Mouse (Mus musculus): ENCODE measurements around the gene A830031A19Rik. TPM values are rescaled to one million over a fixed set of nuclear protein-coding genes. Genes with fewer than 3 reads are reported as not detected.

The A830031A19Rik gene
- polyA plus RNA-seq, 1 experiment: not detected

GRCm38 (mm10) chr11:24095656-24096353 is 21.0 kb upstream of the A830031A19Rik start:
- no peak for DNase-seq (ENCODE audit: low read depth)

DNA sequence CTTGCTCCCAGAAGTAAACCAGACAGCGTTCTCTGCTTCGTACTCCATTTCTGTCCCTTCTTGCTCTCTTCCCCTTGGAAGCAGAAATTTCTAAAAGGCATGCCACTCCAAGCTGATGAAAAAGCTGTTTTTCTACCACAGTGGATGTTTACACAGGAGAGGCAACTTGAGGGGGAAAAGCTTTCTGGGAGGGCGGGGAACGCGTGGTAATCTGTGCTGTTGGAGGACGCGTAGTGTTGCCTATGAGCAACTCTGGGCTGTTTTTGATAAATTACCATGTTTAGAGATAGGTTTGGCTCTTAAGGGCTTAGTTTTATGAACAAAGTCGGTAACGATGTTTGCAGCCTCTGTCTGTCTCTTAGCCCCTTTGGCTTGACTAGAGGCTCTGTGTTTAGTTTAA is 20.4 kb upstream of the A830031A19Rik start:
- DNase-seq (ENCODE audit: low read depth): no peak

DNA sequence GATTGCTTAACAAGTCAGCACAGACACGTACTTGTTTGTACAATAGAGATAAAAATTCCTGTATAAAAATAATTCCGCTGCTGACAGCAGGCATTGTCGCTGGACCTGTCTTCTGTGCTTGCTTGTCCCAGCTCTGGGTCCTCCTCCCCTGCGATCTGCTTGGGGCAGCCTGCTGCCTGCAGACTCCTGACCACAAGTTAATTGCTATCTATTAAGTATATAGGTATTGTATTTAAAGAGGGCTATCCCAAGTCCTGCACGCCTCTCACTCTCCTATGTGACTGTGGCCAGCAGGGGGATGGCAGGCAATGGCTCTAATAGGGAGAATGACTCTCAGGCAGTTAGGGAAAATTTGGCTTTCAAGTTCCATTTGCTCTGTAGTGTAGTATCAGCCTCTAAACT is 19.2 kb upstream of the A830031A19Rik start:
- DNase-seq (ENCODE audit: low read depth): no peak

- no peak for DNase-seq (ENCODE audit: low read depth)
These were observed 17.8 kb upstream of the A830031A19Rik start for GRCm38 (mm10) chr11:24092618-24093017.

DNA sequence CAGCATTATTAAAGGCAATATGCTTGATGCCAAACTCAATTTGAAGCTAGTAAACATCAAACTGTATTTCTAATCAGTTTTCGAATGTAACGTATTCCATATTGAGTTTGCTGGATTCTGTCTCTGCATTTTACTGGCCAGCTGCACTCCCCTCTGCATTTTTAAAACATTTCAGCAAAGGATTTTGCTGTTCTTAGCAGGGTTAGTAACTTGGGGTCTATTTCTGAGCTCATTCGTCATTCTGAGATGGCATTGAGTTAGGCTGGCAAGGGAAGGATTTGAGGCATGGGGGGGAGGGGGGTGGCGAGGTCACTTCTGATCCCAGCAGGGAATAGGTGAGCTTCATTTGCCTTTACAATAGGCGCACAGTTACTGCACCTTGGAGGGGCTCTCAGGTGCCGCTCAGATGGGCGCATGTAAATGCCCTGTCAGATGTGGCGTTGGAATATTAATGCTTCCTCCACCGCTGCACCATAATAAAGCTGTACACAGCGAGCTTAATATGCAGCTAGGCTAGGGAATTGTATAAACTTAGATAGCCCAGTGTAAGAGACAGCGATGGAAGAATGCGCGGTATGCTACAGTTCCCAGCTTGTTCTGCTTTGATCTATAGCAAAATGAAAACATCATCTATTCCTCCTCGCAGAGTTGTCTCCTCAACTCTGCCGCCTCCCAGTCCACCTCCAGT is 16.7 kb upstream of the A830031A19Rik start:
- DNase-seq (ENCODE audit: low read depth): no peak

DNA sequence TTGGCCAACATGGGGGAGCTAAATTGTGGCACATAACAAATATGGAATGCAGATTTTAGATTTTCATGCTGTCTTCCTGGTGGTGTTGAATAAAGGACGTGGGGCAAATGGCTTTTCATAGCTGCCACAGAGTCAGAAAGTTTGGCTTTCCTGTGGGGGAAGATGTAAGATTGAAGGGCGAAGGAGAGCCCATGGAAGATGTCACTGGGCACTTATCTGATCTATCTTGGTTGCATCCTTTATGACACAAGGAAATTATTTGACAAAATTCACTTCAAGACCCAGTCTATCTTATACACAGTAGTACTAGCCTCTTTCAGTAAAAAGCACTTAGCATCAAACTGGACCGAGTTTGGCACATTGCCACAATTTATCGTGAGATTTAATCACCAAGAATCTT is 15.6 kb upstream of the A830031A19Rik start:
- DNase-seq (ENCODE audit: low read depth): no peak

DNA sequence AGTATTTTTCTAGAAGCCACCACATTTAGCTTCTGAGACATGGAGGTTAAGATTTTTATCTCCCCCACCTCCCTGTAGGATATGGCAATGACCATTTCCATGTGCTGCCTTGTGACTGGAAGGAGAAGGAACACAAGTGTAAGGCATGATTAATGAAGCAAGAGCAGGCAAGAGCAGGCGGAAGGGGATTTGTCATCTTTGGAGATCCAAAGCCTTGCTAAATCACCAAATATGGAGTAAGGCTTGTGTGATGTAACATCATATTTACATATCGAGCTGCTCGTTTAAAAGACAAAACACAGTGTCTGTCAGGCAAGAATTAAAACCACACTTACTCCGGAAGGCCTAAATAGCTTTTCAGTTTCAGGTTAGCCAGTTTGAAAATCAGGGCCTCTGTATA is 12.2 kb upstream of the A830031A19Rik start:
- DNase-seq (ENCODE audit: low read depth): no peak

DNA sequence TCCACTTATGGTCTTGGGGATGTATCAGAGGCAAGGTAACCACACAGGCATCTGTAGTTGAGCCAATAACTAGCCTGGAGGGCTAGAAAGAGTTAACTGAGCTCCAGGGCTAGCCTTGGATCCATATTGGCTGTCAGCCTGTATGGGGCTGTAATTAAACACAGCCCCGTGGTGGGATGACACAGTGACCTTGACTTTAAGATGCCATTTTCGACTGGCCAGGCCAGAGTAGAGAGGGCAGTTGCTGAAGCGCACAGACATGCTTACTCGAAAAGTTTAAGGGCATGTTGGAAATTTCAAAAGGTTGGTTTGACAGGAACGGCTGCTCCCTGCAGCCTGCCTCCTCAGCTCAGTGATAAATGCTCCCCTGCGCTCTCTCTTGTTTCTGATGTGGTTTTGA is 11.1 kb upstream of the A830031A19Rik start:
- DNase-seq (ENCODE audit: low read depth): no peak

DNA sequence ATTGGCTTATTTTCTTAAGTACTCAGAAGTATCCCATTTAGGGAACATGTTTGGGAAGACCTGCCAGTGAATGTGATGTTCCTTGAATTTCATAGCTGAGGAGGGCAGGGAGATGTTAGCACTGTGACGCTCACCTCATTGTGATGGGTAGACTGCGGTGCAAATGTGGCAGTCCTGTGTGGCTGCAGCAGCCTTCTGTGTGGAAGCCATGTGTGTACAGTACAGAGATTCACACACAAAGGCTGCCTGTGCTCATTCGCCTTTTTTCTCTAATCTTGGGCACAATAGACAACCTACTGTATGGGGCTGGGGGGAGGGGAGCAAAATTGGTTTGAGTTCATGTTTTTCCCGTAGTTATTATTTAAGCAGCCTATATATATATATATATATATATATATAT is 9.7 kb upstream of the A830031A19Rik start:
- DNase-seq (ENCODE audit: low read depth): no peak

- no peak for DNase-seq (ENCODE audit: low read depth)
These were observed 9.2 kb upstream of the A830031A19Rik start for GRCm38 (mm10) chr11:24084077-24084476.

GRCm38 (mm10) chr11:24083423-24083822 is 8.6 kb upstream of the A830031A19Rik start:
- DNase-seq (ENCODE audit: low read depth): no peak

DNA sequence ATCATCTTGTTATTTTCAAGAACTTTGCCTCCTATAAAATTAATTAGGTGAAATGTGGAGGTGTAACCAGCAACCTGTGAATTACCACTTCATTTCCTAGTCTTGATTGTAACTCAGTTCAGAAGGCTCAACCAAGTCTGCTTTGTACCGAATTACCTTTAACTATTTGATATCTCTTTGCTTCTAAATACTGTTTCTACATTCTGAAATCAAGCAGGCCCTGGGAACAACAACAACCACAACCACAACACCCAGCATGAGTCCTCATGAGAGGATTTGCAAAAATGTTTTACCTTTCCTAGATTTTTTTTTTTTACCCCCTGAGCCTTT is 8.2 kb upstream of the A830031A19Rik start:
- no peak for DNase-seq (ENCODE audit: low read depth)

GRCm38 (mm10) chr11:24082385-24083075 is 7.7 kb upstream of the A830031A19Rik start:
- no peak for DNase-seq (ENCODE audit: low read depth)

- no peak for DNase-seq (ENCODE audit: low read depth)
These were observed 7.0 kb upstream of the A830031A19Rik start for GRCm38 (mm10) chr11:24081687-24082384.

- no peak for DNase-seq (ENCODE audit: low read depth)
These were observed 6.3 kb upstream of the A830031A19Rik start for GRCm38 (mm10) chr11:24081016-24081686.

GRCm38 (mm10) chr11:24080541-24080940 is 5.7 kb upstream of the A830031A19Rik start:
- no peak for DNase-seq (ENCODE audit: low read depth)

GRCm38 (mm10) chr11:24079392-24080391 is 4.8 kb upstream of the A830031A19Rik start:
- no peak for DNase-seq (ENCODE audit: low read depth)

- no peak for DNase-seq (ENCODE audit: low read depth)
These were observed 4.0 kb upstream of the A830031A19Rik start for GRCm38 (mm10) chr11:24078706-24079316.

GRCm38 (mm10) chr11:24077795-24078705 is 3.2 kb upstream of the A830031A19Rik start, which contains the start of gene Bcl11a:
Bcl11a (plus strand) TSS chr11:24078056.
- DNase-seq (ENCODE audit: low read depth): no peak
